ENCODE assay signal across 20 mouse cellular contexts in the genomic region with DNA sequence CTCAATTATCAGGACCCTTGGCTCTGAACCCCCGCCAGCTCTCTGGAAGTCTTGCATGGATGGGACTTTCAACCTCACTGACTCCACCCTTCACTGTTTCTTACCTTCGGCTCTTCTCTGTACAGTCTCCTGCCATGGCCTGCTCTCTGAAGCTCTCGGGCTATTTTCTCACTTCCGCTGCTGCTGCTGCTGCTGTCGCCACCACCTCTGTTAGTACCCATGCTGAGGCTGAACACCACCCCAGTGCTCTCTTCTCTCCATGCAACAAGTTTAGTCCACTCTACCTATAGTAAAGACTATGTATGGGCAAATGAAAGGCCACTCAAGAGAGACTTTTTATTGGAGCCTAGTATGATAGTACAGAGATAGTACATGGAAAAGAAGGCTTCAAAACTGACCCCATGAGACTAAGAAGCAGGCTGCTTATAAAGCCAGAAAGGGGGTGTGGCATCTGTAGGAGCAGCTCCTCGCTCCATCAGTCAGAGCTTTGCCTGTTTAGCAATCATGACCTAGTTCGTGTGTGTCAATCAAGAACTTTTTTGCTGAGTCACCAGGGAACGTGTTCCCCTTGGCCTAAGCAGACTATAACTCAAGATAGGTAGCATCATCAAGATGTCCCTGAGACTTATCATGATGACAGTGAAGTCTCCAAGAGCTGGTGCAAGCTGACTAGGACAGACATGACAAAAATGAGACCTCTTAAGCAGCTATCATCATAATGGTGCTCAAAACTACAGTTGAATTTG. TPM values are rescaled to one million over a fixed set of nuclear protein-coding genes. Genes with fewer than 3 reads are reported as not detected.
DNase-seq lines count a peak whose midpoint lies in the region; ATAC-seq and TF ChIP-seq lines count a peak whose summit lies in the region.
"Had no signal": no experiment of that assay in that cellular context is flagged by ENCODE, and none has a peak within 500 bp of the region (broad histone marks: within the 10 kb centered on the region; RNA-seq: fewer than 3 reads in every experiment).

No protein-coding gene starts in this region.

- H3K4me2 ChIP-seq in liver, embryonic 11.5 days: no peak overlapping the region
- H3K4me2 ChIP-seq: forebrain, embryonic 12.5 days; heart, embryonic 11.5 days; hindbrain, embryonic 15.5 days; liver, embryonic 15.5 days had no signal

- H3K79me2 ChIP-seq in liver, adult 2 months (ENCODE audit: control insufficient read depth, insufficient read depth, low read length): peaks cover 12% of the 10 kb centered on the region

- no peaks in the 10 kb centered on the region for H3K27me3 ChIP-seq in liver, adult 2 months (ENCODE audit: control insufficient read depth, insufficient read depth, low read length)
- H3K27me3 ChIP-seq in liver, embryonic 11.5 days (replicated peaks; ENCODE audit: control insufficient read depth, insufficient read depth, low read length): no peaks in the 10 kb centered on the region
- H3K27me3 ChIP-seq in hindbrain, embryonic 10.5 days (ENCODE audit: insufficient read depth, poor library complexity, severe bottlenecking): no peaks in the 10 kb centered on the region
- H3K27me3 ChIP-seq: forebrain, embryonic 12.5 days; hindbrain, embryonic 15.5 days; liver, embryonic 15.5 days had no signal

- TF ChIP-seq CTCF in liver, adult 2 months (IDR thresholded peaks at IDR 0.05; ENCODE audit: low read depth, low read length): no peak

- TF ChIP-seq POLR2A in liver, adult 2 months (IDR thresholded peaks at IDR 0.05; ENCODE audit: extremely low read depth, insufficient read depth, low read length): no peak

- peak; percentile 74 for DNase-seq in liver, adult 2 months (ENCODE audit: extremely low read depth, low read depth, low spot score)
- DNase-seq in liver, embryonic 11.5 days (ENCODE audit: low spot score): no peak
- no peak for DNase-seq in ES-E14 (ENCODE audit: low read depth, low spot score)
- peak; percentile 54 for DNase-seq in adrenal gland, postnatal 14 days
- peak; percentile 33 for DNase-seq in skeletal muscle tissue, adult 2 months (ENCODE audit: low read depth, low spot score)
- no peak for DNase-seq in hindbrain, embryonic 10.5 days (ENCODE audit: low spot score)
- DNase-seq in right cerebral cortex, adult 18-20 months: no peak
- DNase-seq: cerebellum, adult 11 months; cerebellum, postnatal 36 days; gastrocnemius, postnatal 25 days; heart, postnatal 14 days; left cerebral cortex, postnatal 4 days had no signal

- no peak overlapping the region for H3K4me3 ChIP-seq in liver, adult 2 months (ENCODE audit: insufficient read depth, low read depth, low read length)
- H3K4me3 ChIP-seq in liver, embryonic 11.5 days (ENCODE audit: low read depth, low read length): no peak overlapping the region
- no peak overlapping the region for H3K4me3 ChIP-seq in ES-E14 (ENCODE audit: insufficient read depth in 1 of 2, low read depth in 1 of 2, low read length in 2 of 2, poor library complexity in 1 of 2, severe bottlenecking in 1 of 2)
- H3K4me3 ChIP-seq in hindbrain, embryonic 10.5 days: no peak overlapping the region
- H3K4me3 ChIP-seq: forebrain, embryonic 12.5 days; hindbrain, embryonic 15.5 days; layer of hippocampus, adult 2 months; liver, embryonic 15.5 days; midbrain, embryonic 10.5 days had no signal

- no peak for ATAC-seq in liver, embryonic 11.5 days (replicated peaks; ENCODE audit: low FRiP score)
- ATAC-seq: intestine, embryonic 16.5 days had no signal

- H3K36me3 ChIP-seq in liver, adult 2 months (ENCODE audit: control insufficient read depth, insufficient read depth, low read length): no peaks in the 10 kb centered on the region
- H3K36me3 ChIP-seq in liver, embryonic 11.5 days (ENCODE audit: control insufficient read depth, insufficient read depth, low read length): no peaks in the 10 kb centered on the region
- no peaks in the 10 kb centered on the region for H3K36me3 ChIP-seq in ES-E14 (ENCODE audit: control insufficient read depth, insufficient read depth, low read length, poor library complexity, severe bottlenecking)
- no peaks in the 10 kb centered on the region for H3K36me3 ChIP-seq in hindbrain, embryonic 10.5 days
- H3K36me3 ChIP-seq: forebrain, embryonic 12.5 days; hindbrain, embryonic 15.5 days; liver, embryonic 15.5 days; midbrain, embryonic 10.5 days had no signal

- peaks cover 11% of the 10 kb centered on the region for H3K4me1 ChIP-seq in liver, adult 2 months (ENCODE audit: control insufficient read depth, insufficient read depth, low read length)
- peaks cover 5% of the 10 kb centered on the region for H3K4me1 ChIP-seq in liver, embryonic 11.5 days (replicated peaks; ENCODE audit: control insufficient read depth, insufficient read depth, low read length)
- peaks cover 0 to 2% of the 10 kb centered on the region in 2 experiments; a peak in 1 of 4 replicates for H3K4me1 ChIP-seq in ES-E14 (ENCODE audit: control insufficient read depth in 2 of 2, insufficient read depth in 2 of 2, low read length in 2 of 2, poor library complexity in 1 of 2)
- H3K4me1 ChIP-seq in hindbrain, embryonic 10.5 days (replicated peaks): peaks cover 18% of the 10 kb centered on the region

- WGBS in liver, adult 2 months: 66% methylated on average over 8 of the region's 8 CpGs
- 62% methylated on average over 8 of the region's 8 CpGs for WGBS in liver, embryonic 11.5 days
- 76% methylated on average over 8 of the region's 8 CpGs for WGBS in hindbrain, embryonic 10.5 days

- no peaks in the 10 kb centered on the region for H3K9me3 ChIP-seq in liver, embryonic 11.5 days (ENCODE audit: control insufficient read depth, low read length)
- no peaks in the 10 kb centered on the region for H3K9me3 ChIP-seq in ES-E14 (ENCODE audit: control insufficient read depth, insufficient read depth, low read depth, low read length)
- H3K9me3 ChIP-seq in hindbrain, embryonic 10.5 days: no peaks in the 10 kb centered on the region
- H3K9me3 ChIP-seq: forebrain, embryonic 12.5 days; hindbrain, embryonic 15.5 days; liver, embryonic 15.5 days; midbrain, embryonic 10.5 days had no signal

- H3K9ac ChIP-seq in liver, adult 2 months (ENCODE audit: low read depth, low read length): no peak overlapping the region
- no peak overlapping the region for H3K9ac ChIP-seq in liver, embryonic 11.5 days (ENCODE audit: low read depth, low read length)
- no peak overlapping the region for H3K9ac ChIP-seq in ES-E14 (ENCODE audit: insufficient read depth, low read depth, low read length, poor library complexity, severe bottlenecking)
- H3K9ac ChIP-seq: forebrain, embryonic 12.5 days; hindbrain, embryonic 15.5 days; liver, embryonic 15.5 days had no signal

- no peak overlapping the region for H3K27ac ChIP-seq in liver, adult 2 months (replicated peaks; ENCODE audit: insufficient read depth, low read depth, low read length)
- no peak overlapping the region for H3K27ac ChIP-seq in liver, embryonic 11.5 days (ENCODE audit: low read depth, low read length)
- no peak overlapping the region for H3K27ac ChIP-seq in ES-E14 (ENCODE audit: insufficient read depth, low read depth, low read length, poor library complexity, severe bottlenecking)
- H3K27ac ChIP-seq in hindbrain, embryonic 10.5 days: no peak overlapping the region
- H3K27ac ChIP-seq: forebrain, embryonic 12.5 days; hindbrain, embryonic 15.5 days; kidney, postnatal 0 days; layer of hippocampus, adult 2 months; liver, embryonic 15.5 days; midbrain, embryonic 10.5 days had no signal

- in situ Hi-C loops in ES-E14 (cut with MboI; ENCODE audit: low sequenced_read_pairs in 2 of 2, unreplicated experiment in 2 of 2): no loop called here

TF ChIP-seq in ES-E14, 5 proteins besides CTCF, POLR2A, EP300 and RAD21:
- TF ChIP-seq ZNF384 (IDR thresholded peaks at IDR 0.05; ENCODE audit: low read depth, low read length) (no peak), MAFK (IDR thresholded peaks at IDR 0.05; ENCODE audit: insufficient read depth, low read depth, low read length) (0 out of 2 replicates have a peak, but pooled peaks have one; percentile 30)

RNA-seq across cellular contexts. Expression of a gene that starts 2.7 kb away (rescaled TPM):
- total RNA-seq in liver, adult 2 months (2014; rRNA removed): 53.3 and 56.9 TPM in 2 replicates
- polyA plus RNA-seq in liver, adult 2 months (2012; rRNA removed): 10.8 and 12.2 TPM in 2 replicates
- 43.0 and 44.8 TPM in 2 replicates for polyA plus RNA-seq in liver, embryonic 11.5 days (2014; fragmentation: Nextera tagmentation; extraction: Ambion mirVana)
- total RNA-seq in ES-E14 (2012; rRNA removed): 10.6 and 23.9 TPM in 2 replicates
- total RNA-seq in adrenal gland, postnatal 14 days (2021): 149 and 159 TPM in 2 replicates
- polyA plus RNA-seq in hindbrain, embryonic 10.5 days (2016; fragmentation: Nextera tagmentation; extraction: Ambion mirVana): 23.9 and 29.8 TPM in 2 replicates

RNA-seq across cellular contexts. Expression of a gene that starts 28.2 kb away (rescaled TPM):
- total RNA-seq in liver, adult 2 months (2014; rRNA removed): not detected in 2 replicates
- polyA plus RNA-seq in liver, adult 2 months (2012; rRNA removed): not detected in 2 replicates
- polyA plus RNA-seq in liver, embryonic 11.5 days (2014; fragmentation: Nextera tagmentation; extraction: Ambion mirVana): 0.21 and 0.29 TPM in 2 replicates
- total RNA-seq in ES-E14 (2012; rRNA removed): 0.63 and 0.80 TPM in 2 replicates
- total RNA-seq in adrenal gland, postnatal 14 days (2021): 2.3 and 2.5 TPM in 2 replicates
- polyA plus RNA-seq in hindbrain, embryonic 10.5 days (2016; fragmentation: Nextera tagmentation; extraction: Ambion mirVana): 0.55 and 1.0 TPM in 2 replicates
- total RNA-seq: gastrocnemius, postnatal 25 days; heart, postnatal 14 days had no signal

Comparison
In these comparisons a context has a peak if more than half of its experiments do, and no peak if none do; other contexts are left out.
1. DNase-seq: peak in liver, adult 2 months (single experiment), adrenal gland, postnatal 14 days (single experiment) and skeletal muscle tissue, adult 2 months (single experiment); none in liver, embryonic 11.5 days (single experiment), ES-E14 (single experiment), hindbrain, embryonic 10.5 days (single experiment) and right cerebral cortex, adult 18-20 months (single experiment).